Mouse (Mus musculus) liver, adult 2 months (tissue): ENCODE data around the gene Sp2.

ENCODE experiments used
- CTCF ChIP-seq: fragments of 200-500 bp; IDR thresholded peaks from 2 replicates; pipeline ENCODE4 v1.5.1; 2011; ENCODE audit warnings: low read depth, low read length, control low read depth
- POLR2A ChIP-seq: fragments of 200-500 bp; IDR thresholded peaks from 2 replicates; pipeline ENCODE4 v1.6.1; 2011; ENCODE audit warnings: low read length, control low read depth; ENCODE audit not compliant: insufficient read depth; ENCODE audit errors: extremely low read depth

DNA sequence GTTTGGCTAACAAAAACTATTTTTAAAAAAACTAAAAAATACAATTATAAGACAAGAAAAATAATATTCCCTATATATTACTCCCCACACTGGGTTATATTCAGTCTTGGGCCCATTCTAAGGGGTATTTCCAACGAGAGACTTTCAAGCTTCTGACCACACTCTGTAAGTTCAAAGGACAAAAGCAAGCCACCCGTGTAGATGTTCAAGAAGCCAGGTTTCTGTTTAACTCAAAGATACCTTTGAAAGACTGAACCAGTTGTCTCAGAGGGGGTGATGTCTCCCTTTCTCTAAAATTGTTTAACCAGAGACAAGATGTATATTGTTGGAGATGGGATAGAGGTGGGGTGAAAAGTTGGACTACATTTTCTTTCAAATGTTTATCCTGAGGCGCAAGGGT, 16.6 kb downstream of the Sp2 start:
- no peak for TF ChIP-seq CTCF
- no peak for TF ChIP-seq POLR2A
